Mouse (Mus musculus) heart, adult 2 months (tissue): ENCODE measurements around the gene Itpkb.

ENCODE experiments used
- CTCF ChIP-seq: fragments of 200-600 bp; IDR thresholded peaks from 2 replicates; pipeline ENCODE4 v1.8.1; 2022; ENCODE audit warnings: antibody characterized with exemption, mild to moderate bottlenecking, moderate library complexity
- EP300 ChIP-seq: fragments of 200-500 bp; IDR thresholded peaks from 2 replicates; pipeline ENCODE4 v1.6.1; 2011; ENCODE audit warnings: low read depth, low read length, control low read depth; ENCODE audit not compliant: insufficient read depth
- POLR2A ChIP-seq: fragments of 200-500 bp; IDR thresholded peaks from 2 replicates; pipeline ENCODE4 v1.6.1; 2011; ENCODE audit warnings: mild to moderate bottlenecking, low read depth, low read length, control low read depth; ENCODE audit not compliant: insufficient read depth

GRCm38 (mm10) chr1:180364005-180364404 lies 33.7 kb downstream of the Itpkb start:
- no peak for TF ChIP-seq CTCF
- no peak for TF ChIP-seq POLR2A
- 0 out of 2 replicates have a peak, but pooled peaks have one; percentile 27 for TF ChIP-seq EP300
